Mouse (Mus musculus): ENCODE data around the gene Rab25.

GRCm38 (mm10) chr3:88585769-88586168 is 37.7 kb upstream of the Rab25 start:
- TF ChIP-seq CTCF (IDR thresholded peaks at IDR 0.05; ENCODE audit: low read depth, low read length), result no peak
- TF ChIP-seq POLR2A (IDR thresholded peaks at IDR 0.05; ENCODE audit: insufficient read depth, low read length), result no peak
- no peak for TF ChIP-seq EP300 (IDR thresholded peaks at IDR 0.05; ENCODE audit: insufficient read depth, low read depth, low read length)

Measured in ES-Bruce4 (cell line).